Mouse (Mus musculus) kidney, adult 18-20 months (tissue): ENCODE data around the gene Calm3.
"Not testable (repeated sequence)": the region's sequence is repeated elsewhere in the genome, so short reads cannot be mapped to it uniquely, and the experiment has no call there.

Experiments used
- DNase-seq: peaks from one replicate; pipeline ENCODE4 v3.0.0; 2021

Calm3 gene

GRCm38 (mm10) chr7:16924037-16924834 is at the start of gene Calm3:
Gene Calm3 (minus strand): TSS chr7:16924114.
- peak; percentile 100 for DNase-seq

- DNase-seq = no peak
Observed at GRCm38 (mm10) chr7:16971160-16971559, 47.2 kb upstream of the Calm3 start.

DNA sequence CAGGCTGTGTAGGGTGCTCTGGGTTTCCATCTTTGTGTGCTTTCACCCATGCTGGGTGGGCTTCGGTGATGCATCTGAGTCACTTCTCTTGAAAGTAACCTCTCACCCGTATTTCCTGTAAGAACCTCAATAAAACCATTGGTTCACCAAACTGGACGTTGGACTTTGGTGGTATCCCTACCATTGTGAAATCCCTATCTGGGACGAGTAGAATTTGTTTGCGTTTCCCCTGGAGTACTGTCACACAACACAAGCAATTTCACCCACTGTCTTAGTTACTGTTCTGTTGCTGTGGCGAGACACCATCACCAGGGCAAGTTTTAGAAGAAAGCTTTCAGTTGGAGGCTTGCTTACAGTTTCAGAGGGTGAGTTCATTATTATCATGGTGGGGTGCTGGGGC is 44.5 kb upstream of the Calm3 start:
- DNase-seq = no peak

GRCm38 (mm10) chr7:16961678-16962077 is 37.8 kb upstream of the Calm3 start:
- DNase-seq = no peak

GRCm38 (mm10) chr7:16959539-16960187 is 35.7 kb upstream of the Calm3 start, which contains the start of gene Pnmal1:
Gene Pnmal1 (plus strand): TSS chr7:16959679.
- no peak for DNase-seq

DNA sequence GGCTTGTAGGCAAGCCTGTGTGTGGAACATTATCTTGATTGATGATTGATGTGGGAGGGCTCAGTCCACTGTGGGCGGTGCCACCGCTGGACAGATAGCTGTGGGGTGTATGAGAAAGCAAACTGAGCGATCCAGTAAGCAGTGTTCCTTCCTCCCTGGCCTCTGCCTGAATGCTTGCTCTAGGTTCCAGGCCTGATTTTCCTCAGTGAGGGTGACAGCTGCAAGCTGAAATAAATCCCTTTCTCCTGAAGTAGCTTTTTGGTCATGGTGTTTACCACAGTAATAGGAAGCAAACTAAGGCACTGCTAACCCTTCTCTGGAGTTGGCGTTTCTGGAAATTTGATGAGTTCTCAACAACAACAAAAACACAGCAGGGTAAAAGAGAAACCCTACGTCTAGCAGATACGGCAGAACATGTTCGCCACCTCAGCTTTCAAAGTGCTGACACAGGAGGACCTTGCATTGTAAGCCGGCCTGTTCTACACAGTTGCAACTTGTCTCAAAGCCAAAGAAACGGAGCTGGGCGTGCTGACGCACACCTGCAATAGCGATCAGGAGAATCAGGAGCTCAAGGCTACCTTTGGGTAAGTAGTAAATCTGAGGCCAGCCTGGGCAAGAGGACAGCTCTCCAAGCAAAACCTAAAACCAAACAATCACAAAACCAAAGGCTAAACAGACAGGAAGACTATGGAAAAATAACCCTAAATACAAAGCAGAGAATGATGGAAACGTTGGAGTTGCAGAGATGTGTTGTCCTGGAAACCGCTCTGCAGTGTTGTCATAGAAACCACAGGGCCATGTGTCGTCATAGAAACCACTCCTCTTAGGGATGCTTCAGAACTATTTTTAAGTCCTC is 32.7 kb upstream of the Calm3 start:
- DNase-seq = no peak

GRCm38 (mm10) chr7:16955712-16956111 is 31.8 kb upstream of the Calm3 start:
- no peak for DNase-seq

DNA sequence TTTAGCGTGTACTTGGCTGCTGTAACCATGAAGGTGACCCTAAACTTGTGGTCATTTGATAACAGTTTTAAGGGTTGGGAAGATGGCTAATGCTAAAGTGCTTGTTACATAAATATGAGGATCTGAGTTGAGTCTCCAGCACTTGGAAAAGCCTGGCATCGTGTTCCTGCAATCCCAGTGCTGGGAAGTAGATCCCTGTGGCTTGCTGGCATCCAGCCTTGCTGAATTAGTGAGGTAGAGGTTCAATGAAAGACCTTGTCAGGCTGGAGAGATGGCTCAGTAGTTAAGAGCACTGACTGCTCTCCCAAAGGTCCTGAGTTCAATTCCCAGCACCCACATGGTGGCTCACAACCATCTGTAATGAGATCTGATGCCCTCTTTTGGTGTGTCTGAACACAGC is 29.9 kb upstream of the Calm3 start:
- DNase-seq = not testable (repeated sequence)

- DNase-seq = peak; percentile 73
Observed at GRCm38 (mm10) chr7:16950861-16951635, 27.1 kb upstream of the Calm3 start.

- peak; percentile 84 for DNase-seq
Observed at GRCm38 (mm10) chr7:16949908-16950841, 26.3 kb upstream of the Calm3 start.

GRCm38 (mm10) chr7:16948923-16949458 is 25.1 kb upstream of the Calm3 start:
- DNase-seq = no peak

- DNase-seq = no peak
Observed at GRCm38 (mm10) chr7:16947959-16948361, 24.0 kb upstream of the Calm3 start.

DNA sequence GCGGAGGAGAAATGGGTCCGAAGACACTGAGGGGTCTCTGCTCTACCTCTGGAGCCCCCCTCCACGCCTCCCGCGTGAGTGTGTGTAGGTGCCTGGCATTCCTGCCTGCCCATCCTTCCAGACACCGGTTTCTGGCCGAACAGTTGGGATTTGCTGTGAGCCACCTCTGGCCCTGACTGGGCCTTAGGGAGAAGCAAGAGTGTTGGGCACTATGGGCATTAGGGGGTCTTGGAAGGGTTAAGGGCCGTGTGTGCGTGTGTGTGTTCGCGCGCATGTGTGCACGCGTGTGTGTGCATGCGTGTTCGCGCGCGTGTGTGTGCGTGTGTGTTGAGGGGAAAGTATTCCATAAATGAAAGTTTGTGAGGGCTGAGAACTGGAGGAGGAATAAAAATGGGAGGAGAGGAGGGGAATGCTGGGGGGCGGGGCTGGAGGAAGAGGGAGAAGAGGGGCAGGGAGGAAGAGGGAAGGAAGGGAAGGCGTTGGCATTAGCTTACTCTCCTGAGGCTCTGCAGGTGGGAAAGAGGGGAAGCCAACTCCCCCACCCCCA is 23.5 kb upstream of the Calm3 start:
- no peak for DNase-seq

GRCm38 (mm10) chr7:16946441-16947348 is 22.8 kb upstream of the Calm3 start:
- no peak for DNase-seq

- no peak for DNase-seq
Observed at GRCm38 (mm10) chr7:16945419-16945818, 21.5 kb upstream of the Calm3 start.

GRCm38 (mm10) chr7:16944808-16945315 is 20.9 kb upstream of the Calm3 start:
- DNase-seq = no peak

DNA sequence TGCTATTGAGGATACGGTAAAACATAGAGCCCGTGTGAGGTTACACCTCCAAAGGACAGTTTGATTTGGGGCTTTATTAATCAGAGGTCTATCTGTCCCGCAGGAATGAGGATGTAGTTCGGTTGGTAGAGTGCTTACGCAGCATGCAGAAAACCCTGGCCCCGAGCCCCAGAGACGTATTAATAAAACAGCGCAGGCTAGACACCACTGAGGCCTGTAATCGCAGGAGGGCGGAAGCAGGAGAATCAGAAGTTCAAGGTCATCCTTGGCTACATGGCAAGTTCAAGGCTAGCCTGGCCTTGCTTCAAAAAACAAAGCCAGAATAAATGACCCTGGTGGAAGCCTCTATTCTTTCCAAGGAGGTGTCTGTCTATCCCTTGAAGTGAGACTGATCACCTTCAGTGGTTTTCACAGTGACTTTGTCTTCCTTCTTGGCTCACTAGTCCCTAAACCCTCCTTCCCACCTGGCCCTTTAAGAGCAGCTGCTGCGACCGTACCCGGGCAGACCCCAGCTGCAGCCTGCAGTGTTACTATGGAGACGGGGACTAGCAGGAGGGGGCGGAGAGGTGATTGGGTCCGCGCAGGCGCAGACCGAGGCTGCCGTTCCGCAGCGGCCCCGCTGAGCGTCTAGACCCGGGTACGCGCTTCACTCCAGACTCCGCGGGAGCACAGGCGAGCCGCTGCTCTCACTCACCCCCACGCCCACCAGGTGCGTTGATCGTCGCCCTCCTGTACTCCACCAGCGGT is 20.3 kb upstream of the Calm3 start, which contains the start of gene Pnmal2:
Gene Pnmal2, plus strand, starts transcription at position 622 of the 747 bp plus-strand sequence.
- DNase-seq = peak; percentile 73

GRCm38 (mm10) chr7:16942861-16943260 is 18.9 kb upstream of the Calm3 start:
- no peak for DNase-seq

DNA sequence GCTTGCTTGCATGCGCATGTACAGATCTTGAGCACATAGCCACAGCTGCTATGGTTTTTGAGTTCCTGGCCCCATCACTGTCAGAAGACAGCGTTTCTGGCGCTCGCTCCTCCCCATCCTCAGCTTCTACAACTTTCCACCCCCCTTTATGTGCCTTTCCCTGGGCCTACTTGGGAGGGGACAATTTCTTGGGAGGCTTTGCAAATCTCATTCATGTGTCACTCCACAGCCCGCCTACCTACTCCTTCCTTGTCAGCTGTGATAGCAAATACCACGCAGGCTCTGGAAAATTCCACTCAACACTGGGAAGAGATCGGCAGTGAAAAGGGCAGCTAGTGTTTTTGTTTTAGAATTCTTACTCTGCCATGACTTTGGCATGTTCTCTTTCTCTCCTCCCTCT is 16.4 kb upstream of the Calm3 start:
- DNase-seq = no peak
